Mouse (Mus musculus) mouse trophoblast stem cell (cell line): ENCODE measurements around the gene Mcm3ap.

Experiments
- in situ Hi-C, 2 experiments: fragments of 300-500 bp; cut with MseI, MboI; formaldehyde crosslinking; loops; 2 replicates in 1 of 2; 3 replicates in 1 of 2; pipeline ENCODE4 v1.15.1; 2025

The Mcm3ap gene

DNA sequence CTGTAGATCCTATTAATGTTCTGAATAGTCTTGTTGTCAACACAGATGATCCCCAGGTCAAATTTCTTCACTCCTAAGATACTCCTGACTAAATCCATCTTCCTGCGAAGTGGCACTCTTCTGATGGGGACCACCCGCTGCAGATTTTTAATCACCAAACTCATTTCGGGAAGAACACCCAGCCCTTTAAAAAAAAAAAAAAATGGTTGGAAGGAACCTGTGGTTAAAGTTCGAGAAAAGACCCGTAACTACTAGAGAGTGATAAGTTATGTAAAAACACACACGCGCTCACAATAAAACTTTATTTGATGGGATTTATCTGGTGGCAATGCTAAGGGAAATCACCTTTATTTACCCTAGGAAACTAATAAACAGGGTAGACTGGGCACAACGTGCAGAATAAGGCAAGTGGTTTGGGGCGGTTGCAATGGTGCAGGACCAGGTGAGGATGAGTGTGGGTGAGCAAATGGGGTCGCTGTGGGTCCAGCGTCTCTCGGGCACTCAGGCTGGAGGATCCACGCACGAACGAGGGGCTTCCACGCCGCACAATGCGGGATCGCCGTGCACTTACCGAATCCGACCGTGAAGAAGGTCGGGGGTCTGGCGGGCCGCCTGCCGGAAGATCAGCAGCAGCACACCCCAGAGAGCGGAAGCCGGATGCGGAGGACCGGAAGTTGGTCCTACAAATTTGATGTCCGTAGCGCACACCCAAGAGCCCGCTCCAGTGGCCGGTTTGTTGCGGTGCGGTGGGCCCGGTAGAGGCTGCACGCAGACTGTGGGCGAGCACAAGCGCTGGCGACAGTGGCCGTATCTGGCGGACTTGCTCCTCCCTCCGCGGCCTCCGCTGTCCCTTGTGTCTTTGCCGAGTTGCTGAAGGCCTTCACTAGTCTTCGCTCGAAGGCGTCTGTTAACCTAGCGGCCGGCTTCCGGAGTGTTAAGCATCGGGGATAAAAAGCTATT lies at the start of gene Mcm3ap, which contains the start of gene Ybey:
Gene Mcm3ap (plus strand): TSS at position 725 of the 960 bp plus-strand sequence.
Gene Ybey (minus strand): TSS at position 912 of the 960 bp plus-strand sequence.
- in situ Hi-C loops, result no loop called here

DNA sequence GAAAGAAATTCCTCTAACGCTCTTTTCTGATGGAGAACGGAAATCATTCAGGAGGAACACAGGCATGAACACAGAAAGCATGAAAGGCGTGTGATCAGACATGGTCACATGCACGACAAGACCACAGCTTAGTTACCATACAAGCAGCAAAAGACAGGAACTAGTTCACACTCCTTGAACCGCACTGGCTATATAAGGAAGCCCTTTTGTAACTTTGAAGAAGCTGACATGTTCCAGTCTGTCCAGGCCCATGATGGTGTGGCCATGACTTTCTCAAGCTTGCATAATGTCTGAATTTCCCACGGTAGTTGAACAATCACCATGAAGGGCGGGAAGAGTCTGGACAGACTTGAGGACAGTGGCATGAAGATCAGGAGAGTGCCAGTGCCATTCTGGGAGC lies 43.1 kb upstream of the Mcm3ap start:
- in situ Hi-C loops, result no loop called here

DNA sequence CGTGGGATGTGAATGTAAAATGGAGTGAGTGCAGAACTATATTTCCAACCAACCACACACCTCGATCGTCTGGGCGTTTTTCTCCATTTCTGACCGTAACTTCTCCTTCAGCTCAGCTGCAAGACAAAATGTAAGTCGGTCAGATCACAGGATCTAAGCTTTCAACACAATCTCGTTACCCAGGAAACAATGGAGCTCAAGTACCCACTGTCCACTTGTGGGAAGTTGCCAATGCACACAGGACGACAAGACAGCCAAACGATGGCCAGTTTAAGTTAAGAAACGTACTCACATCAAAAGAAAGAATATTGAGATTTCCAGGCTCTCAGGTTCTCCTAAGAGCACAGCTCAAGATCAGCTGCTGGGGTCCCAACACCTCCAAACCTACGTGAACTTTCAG lies 34.8 kb upstream of the Mcm3ap start:
- in situ Hi-C loops, result no loop called here

DNA sequence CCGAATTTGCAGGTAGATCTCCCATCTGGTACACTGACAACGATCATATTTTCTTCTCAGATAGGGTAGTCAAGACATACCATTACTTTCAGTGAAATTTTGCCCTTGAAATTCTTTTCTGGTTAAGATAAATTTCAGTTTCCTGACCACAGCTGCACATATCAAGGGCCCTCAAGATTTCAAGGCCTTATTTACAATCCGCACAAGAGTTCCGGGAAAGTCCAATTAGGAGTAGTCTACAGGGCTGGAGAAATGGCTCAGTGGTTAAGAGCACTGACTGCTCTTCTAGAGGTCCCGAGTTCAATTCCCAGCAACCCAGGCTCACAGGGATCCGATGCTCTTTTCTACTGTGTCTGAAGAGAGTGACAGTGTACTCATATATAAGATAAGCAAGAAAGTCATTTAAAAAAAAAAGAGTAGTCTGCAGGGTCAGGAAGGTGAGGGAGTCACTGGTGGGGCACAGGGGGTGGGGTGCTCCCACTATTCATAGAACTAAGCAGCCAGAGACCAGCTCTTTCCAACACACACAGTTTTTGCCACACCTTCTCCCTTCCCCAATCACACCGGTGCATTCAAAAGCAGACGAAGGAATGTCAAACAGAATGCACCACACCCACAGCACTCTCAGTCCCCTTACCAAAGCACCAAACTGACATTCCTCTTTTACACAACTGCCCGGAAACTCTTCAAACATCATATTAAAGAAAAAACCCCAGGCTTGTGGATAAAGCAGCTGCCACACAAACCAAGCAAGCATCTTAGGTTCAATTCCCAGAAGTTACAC lies 29.4 kb upstream of the Mcm3ap start:
- in situ Hi-C loops, result no loop called here

DNA sequence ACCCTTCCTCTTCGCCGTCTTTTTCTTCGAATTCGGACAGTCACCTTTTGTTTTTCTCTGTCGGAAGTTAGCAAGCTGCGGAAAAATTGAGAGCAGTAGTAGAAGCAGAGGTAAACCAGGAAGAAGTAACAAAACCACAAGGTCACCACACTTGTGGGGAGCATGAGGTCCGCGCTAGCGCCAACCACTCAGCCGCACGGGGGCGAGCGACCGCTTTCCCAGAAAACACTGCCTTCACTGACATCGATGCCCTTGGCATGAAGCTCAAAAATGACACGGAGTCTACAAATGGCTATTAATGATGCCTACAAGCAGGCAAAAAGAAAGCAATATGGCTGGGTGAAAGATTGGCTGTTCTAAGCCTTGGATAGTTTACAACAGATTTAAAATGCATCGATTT lies 28.4 kb upstream of the Mcm3ap start, which contains the start of gene AC141477.1:
Gene AC141477.1 (minus strand): TSS at position 164 of the 400 bp plus-strand sequence.
- in situ Hi-C loops, result no loop called here

DNA sequence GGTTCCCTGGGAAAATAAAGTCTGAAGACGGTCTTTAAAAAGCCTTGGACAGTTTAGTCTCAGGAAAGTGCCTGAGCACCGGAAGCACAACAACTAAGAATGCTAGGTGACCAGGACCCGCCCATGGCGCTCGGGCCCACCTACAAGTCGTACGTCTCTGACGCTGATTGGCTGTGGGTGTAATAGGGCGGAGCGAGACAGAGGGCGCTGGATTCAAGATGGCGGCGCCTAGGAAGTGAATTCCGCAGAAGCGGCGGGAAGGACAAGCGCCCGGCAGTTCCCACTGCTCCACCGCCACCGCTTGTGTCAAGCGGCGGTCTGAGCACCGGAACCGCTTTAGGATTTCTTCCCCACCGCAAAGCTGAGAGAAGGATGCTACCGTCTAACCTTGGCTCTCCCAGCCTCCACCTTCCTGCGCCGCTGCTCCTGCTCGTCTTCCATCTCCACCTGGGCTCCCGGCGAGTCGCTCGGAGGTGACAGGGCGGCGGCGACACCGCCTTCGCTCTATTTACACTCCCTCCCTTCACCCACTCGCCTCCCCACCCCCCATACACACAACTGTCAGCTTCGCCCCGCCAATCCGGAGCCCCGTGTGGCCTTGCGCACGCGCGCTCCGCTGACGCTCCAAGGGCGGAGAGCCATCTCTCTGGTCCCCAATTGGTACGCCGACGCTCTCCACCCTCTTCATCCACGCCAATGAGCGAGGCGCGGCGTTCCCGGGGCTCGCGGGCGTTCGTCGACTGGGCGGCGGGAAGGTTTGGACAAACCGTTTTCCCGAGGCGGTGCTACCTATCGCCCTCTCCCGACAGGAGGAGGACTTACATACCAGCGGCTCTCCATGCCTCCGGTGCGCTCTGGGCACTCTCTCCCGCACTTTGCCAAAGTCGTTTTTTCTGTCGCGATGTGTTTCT lies 26.3 kb upstream of the Mcm3ap start, which contains the start of gene Pcnt:
Gene Pcnt (minus strand): TSS at position 609 of the 911 bp plus-strand sequence.
- in situ Hi-C loops, result no loop called here

DNA sequence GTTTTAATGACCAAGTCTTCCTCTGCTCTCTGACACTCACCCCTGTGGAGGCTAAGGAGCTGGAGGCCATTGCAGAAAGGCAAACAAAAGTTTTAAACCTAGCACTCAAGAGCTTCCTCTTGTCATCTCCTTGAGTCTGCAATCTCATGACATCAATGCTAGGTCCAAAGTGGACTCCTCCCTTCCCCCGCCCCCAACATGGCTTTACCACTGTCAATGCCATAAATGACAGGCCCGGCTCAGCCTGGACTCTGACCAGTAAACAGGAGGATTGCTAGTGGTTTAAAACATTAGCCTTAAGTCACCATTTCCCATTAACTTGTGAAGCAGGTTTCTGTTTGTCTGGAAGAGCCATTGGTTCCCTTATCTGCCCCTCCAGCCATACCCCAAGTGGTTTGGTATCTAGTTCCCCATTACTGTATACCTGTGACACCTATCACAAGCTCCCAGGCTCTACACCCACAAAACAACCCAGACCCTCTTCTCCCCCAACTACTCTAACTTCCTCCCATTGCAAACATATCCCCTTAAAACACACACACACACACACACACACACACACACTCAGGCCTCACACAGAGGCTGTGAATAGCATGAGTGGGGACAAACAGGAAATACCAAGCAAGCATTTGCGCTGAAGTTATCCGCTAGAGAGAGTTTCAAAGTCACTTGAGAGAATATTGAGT lies 22.6 kb upstream of the Mcm3ap start:
- in situ Hi-C loops, result no loop called here

DNA sequence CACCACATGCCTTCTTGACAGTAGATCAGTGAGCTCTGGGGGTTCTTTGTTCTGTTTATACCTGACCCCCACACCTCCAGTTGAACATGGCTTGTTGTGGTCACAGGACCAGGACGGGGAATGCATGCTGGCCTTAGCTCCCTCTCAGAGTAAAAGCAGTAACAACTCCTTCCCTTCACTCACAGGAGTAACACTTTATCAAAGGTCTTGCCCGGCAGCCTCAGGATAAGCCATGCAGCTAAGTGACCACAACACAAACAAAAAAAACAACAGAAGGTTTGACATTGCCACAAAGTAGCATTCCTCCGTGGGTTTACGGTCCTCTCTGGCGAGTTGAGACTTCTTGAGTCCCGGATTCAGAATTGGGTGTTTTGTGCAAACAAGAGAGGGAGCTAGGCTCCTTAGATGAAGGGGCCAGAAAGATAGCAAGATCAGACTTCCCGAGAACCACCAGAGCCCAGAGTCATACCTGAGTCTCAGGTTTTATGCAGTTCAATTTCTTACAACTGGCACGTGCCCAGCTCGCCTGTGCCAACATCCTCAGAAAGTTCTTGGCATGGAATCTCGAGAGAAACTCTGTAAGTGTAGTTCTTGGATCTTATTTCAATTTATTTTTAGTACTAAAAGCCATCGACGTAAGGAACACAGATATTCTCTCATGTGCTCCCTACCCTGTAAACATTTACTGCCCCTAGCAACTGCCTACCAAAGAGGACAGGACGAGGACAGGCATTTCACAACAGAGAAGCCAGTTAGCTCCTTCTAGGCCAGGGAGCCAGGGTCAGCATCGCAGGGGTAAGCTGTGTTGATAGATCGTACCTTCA lies 21.1 kb upstream of the Mcm3ap start:
- in situ Hi-C loops, result no loop called here

DNA sequence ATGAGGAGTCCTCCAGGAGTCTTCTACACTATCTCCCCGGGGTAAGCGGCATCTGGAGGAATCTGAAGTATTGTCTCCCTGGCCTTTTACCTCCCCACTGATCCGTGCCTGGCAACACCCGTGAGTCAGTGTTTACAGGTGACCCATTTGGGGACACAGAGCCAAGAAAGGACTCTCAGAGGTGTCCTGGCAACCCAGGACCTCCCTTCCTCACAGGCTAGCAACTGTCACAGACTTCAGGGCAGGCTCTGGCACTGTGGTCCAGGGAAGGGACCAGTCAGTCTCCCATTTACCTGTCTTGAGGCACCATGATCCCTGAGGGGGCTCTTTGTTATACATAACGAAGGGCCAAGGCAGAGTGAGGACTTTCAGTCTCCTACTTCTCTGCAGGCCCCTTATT lies 19.9 kb upstream of the Mcm3ap start, which contains the start of gene 2610028H24Rik:
Gene 2610028H24Rik (plus strand): TSS at position 231 of the 400 bp plus-strand sequence.
- in situ Hi-C loops, result no loop called here

DNA sequence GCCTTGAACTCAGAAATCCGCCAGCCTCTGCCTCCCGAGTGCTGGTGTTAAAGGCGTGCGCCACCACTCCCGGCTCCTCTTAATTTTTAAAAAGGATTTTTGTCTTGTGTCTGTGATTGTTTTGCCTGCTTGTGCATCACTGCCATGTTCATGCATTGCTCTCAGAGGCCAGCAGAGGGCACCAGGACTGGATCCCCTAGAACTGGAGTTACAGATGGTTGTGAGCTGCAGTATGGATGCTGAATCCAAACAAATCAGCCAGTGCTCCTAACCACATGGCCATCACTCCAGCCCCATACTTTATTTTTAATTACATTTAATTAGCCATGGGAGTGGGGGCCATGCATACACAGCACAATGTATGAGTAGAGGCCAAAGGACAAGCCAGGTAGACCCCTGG lies 13.4 kb upstream of the Mcm3ap start:
- in situ Hi-C loops, result loop anchor here in 1 of 2 experiments (10.0 kb wide), 1 partner anchor 280 kb away; no protein-coding TSS in a partner anchor

DNA sequence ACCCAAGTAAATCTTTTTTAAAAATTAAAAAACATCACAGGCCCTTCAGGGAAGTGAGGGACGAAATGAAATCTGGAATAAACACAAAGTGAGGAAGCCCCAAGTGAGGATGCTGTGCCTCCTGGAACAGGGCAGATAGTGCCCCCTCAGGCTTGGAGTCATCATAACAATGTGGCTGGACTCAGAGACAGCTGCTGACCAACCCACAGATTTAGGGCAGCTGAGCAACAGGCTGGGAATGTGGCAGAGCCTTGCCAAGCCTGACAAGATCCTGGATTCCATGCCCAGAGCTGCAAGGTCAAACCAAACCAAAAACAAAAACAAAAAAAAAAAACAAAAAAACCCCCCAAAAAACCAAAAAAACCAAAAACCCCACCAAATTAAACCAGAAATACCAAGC lies 7.5 kb upstream of the Mcm3ap start:
- in situ Hi-C loops, result no loop called here

DNA sequence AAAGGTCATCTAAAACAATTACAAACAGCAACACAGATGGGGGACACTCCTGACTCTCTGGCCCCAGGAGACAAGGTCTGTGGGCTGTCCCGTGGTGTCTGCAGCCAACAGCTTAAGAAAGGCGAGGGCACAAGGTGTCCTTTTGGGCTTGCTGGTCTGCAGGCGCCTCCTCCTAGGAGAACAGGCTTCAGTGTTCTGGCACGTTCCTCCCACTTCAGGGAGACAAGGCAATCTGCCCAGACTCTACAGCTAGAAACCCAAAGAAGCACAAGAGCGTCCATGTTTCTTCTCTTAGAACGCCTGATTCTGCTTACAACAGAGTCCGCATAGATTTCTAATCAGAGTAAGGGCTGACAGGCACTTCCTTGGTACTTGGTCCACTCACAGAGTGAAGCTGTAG lies 6.4 kb upstream of the Mcm3ap start:
- in situ Hi-C loops, result no loop called here

DNA sequence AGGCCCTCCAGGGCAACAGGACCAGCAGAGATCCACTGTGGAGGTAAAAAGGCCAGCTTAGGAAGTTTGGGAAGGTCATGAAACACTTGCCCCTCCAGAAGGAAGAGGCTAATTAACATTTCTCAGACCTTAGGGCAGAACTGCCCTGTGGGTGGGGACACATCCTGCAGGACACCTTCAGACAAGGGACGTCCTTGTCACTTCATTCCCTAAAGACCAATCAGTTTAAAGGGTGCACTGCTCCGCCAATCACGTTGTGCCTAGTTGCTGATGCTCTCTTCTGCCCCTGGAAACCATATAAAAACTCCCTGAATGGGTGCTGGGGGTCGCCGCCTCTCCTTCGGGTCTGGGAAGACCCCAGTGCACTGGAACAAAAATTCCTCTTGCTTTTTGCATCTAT lies 6.0 kb upstream of the Mcm3ap start:
- in situ Hi-C loops, result no loop called here

DNA sequence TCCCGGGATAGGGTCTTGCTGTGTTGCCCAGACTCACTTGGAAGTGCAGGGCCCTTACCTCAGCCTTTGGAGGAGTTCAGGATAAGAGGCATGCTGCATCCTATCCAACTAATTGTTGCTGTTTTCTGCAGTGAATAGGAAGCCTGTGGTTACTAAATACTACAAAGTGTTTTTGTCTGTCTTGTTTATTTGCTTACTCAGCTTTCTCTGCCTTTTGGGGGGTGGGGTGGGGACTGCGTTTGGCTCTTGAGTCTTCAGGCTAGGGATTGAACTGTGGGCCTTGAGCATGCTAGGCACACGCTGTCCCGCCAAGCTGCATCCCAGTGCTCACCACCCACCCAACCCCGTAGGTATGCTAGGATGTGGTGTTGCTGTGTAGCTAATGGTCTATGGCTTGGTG lies 5.0 kb downstream of the Mcm3ap start:
- in situ Hi-C loops, result no loop called here

DNA sequence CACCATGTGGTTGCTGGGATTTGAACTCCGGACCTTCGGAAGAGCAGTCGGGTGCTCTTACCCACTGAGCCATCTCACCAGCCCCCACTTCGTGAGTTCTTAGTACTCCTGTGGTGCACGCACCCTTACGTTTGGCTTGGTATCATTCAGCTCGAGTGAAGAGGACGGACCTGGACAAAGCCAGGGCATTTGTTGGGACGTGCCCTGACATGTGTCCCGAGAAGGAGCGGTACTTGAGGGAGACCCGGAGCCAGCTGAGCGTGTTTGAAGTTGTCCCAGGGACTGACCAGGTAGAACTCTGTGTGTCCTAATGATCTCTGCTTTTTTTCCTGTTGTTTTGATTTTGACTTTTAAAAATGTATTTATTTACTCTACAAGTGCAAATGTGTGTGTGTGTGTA lies 12.1 kb downstream of the Mcm3ap start:
- in situ Hi-C loops, result no loop called here

DNA sequence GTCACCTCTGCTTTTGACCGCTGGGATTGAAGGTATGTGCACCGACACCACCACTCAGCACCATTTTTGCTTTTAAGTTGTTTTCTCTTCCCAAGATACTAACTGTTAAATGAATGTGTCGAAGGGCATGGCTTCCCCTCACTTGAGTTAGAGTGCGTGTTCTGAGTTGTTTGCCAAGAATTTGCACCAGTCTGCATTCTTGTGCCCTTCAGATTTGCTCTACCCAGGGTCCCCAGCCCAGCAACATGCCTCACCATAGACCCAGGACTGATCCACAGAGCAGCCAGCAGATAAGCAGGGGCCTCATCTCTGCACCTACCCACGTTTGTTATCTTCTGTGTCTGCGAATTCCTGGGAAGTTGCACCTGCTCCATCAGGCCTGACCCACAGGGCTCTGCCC lies 12.8 kb downstream of the Mcm3ap start:
- in situ Hi-C loops, result no loop called here

DNA sequence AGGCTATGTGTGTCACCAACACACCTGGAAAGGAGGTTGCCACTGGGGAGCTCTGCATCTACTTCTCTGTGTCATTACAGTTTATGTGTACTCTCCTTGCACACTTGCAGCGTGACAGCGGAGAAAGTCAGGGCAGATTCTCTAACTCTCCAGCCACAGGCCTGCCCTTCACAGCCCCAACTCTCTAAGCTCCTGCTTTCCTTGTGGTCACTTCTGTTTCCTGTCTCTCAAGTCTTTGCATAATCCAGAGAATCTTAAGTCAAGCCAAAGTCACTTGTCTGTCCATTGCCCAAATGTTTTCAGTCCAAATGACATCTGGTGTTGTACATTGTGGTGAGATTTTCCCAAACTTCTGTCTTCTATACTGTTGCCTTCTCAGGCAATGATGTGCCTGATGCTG lies 17.6 kb downstream of the Mcm3ap start:
- in situ Hi-C loops, result no loop called here

DNA sequence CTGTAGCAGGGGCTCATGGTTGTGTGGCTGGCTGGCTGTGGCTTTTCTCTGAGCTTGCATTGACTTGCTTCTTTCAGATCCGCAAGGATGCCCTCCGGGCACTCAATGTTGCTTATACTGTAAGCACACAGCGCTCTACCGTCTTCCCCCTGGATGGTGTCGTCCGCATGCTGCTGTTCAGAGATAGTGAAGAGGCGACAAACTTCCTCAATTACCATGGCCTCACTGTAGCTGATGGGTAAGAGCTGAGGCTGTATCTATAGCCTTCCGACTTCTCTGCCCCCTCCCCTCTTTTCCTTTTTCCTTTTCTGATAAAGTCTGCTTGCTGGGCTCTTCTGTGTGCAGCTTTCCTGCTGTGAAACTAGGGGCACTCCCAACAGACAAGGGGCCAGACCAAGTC lies 19.5 kb downstream of the Mcm3ap start:
- in situ Hi-C loops, result no loop called here

DNA sequence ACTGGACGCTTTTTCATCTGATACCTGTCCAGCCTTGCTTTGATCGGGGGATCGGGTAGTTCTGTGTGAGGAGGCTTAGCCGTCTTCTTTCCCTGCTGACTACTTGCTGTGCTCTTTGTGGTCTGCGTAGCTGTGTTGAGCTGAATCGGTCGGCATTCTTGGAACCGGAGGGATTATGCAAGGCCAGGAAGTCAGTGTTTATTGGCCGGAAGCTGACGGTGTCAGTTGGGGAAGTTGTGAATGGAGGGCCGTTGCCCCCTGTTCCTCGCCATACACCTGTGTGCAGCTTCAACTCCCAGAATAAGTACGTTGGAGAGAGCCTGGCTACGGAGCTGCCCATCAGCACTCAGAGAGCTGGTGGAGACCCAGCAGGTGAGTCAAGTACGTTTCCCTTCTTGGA lies 20.5 kb downstream of the Mcm3ap start:
- in situ Hi-C loops, result no loop called here

DNA sequence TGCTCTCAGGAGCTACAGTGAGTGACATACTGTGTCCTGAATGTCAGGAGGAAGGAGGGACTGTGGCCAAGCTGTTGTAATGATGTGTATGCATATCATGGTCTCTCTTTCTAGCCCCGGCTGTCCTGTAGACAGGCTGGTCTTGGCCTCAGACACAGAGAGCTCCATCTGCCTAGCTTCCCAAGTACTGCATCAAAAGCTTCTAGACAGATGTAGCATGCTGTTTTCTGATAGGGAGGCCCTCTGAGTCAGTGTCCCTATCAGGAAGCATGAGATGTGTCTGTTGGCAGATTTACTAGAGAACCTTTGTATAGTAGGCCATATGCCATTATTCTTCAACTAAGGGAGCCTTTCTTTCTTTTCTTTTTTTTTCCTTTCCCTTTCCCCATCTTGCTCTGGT lies 24.8 kb downstream of the Mcm3ap start:
- in situ Hi-C loops, result no loop called here
